ENCODE assay signal across 8 mouse cellular contexts in the genomic region with DNA sequence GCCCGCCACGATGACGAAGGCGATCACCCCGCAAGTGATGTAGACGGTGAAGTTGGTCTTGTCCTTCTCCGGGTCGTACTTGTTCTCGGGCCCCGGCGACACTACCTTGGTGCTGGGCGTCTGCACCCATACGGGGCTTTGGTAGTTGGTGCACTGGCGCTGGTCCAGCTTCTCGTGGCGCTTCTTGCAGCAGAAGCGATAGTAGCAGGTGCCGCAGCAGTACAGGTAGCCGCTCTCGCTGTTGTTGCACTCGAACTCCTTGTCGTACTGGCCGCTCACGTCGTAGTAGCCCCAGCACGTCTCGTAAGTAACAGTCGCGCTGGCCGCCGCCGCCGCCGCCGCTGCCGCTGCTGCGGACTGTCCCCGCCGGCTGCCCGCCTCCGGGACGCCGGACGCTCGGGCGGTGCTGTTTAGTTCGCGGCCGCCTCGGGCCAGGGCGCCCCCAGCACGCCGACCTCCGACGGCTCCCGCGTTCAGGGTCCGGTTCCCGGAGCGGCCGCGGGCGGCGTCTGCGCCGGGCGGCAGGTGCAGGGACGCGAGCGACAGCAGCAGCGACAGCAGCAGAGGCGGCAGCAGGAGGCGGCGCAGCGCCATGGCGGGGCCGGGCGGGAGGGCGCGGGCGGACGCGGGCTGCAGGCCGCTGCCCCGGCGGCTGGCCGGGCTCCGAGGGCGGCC. TPM values are rescaled to one million over a fixed set of nuclear protein-coding genes. Genes with fewer than 3 reads are reported as not detected.
DNase-seq lines count a peak whose midpoint lies in the region; ATAC-seq and TF ChIP-seq lines count a peak whose summit lies in the region.

A gene (minus strand): TSS at position 594 of the 675 bp plus-strand sequence.

- TF ChIP-seq CTCF in heart, adult 2 months (IDR thresholded peaks at IDR 0.05), result no peak

- H3K79me2 ChIP-seq in heart, adult 2 months (replicated peaks; ENCODE audit: control insufficient read depth, insufficient read depth, low read length), result no peaks in the 10 kb centered on the region

- H3K27me3 ChIP-seq in heart, adult 2 months (ENCODE audit: control insufficient read depth, insufficient read depth, low read length), result peaks cover 15% of the 10 kb centered on the region
- peaks cover 41% of the 10 kb centered on the region for H3K27me3 ChIP-seq in forebrain, embryonic 11.5 days (ENCODE audit: control insufficient read depth, insufficient read depth, low read length)
- peaks cover 78% of the 10 kb centered on the region for H3K27me3 ChIP-seq in kidney, embryonic 16.5 days (ENCODE audit: insufficient read depth, low read length)
- peaks cover 79% of the 10 kb centered on the region for H3K27me3 ChIP-seq in liver, embryonic 15.5 days
- peaks cover 27% of the 10 kb centered on the region for H3K27me3 ChIP-seq in stomach, embryonic 14.5 days (ENCODE audit: control insufficient read depth, insufficient read depth, low read length)

- no peaks in the 10 kb centered on the region for H3K9me3 ChIP-seq in forebrain, embryonic 11.5 days (ENCODE audit: control insufficient read depth, low read length)
- no peaks in the 10 kb centered on the region for H3K9me3 ChIP-seq in kidney, embryonic 16.5 days (ENCODE audit: low read length)
- H3K9me3 ChIP-seq in liver, embryonic 15.5 days (replicated peaks), result no peaks in the 10 kb centered on the region
- no peaks in the 10 kb centered on the region for H3K9me3 ChIP-seq in stomach, embryonic 14.5 days (ENCODE audit: control insufficient read depth, low read depth, low read length)

- H3K4me3 ChIP-seq in heart, adult 2 months, result peak within 1 kb of the TSS; percentile 38
- peak within 1 kb of the TSS; percentile 59 for H3K4me3 ChIP-seq in forebrain, embryonic 11.5 days (ENCODE audit: low read depth, low read length)
- peak within 1 kb of the TSS; percentile 56 for H3K4me3 ChIP-seq in kidney, embryonic 16.5 days (ENCODE audit: low read length)
- H3K4me3 ChIP-seq in liver, embryonic 15.5 days (replicated peaks), result peak within 1 kb of the TSS; percentile 35
- H3K4me3 ChIP-seq in stomach, embryonic 14.5 days (ENCODE audit: low read depth, low read length), result peak within 1 kb of the TSS; percentile 51

- TF ChIP-seq POLR2A in heart, adult 2 months (IDR thresholded peaks at IDR 0.05; ENCODE audit: insufficient read depth, low read depth, low read length), result no peak

- peak within 1 kb of the TSS; percentile 56 for H3K9ac ChIP-seq in heart, adult 2 months (ENCODE audit: low read depth, low read length)
- peak within 1 kb of the TSS; percentile 55 for H3K9ac ChIP-seq in forebrain, embryonic 11.5 days (ENCODE audit: low read length)
- H3K9ac ChIP-seq in kidney, embryonic 16.5 days (replicated peaks; ENCODE audit: low read length), result 0 out of 2 replicates have a peak within 1 kb of the TSS, but pooled peaks have one; percentile 41
- H3K9ac ChIP-seq in liver, embryonic 15.5 days, result no peak within 1 kb of the TSS
- H3K9ac ChIP-seq in stomach, embryonic 14.5 days (replicated peaks; ENCODE audit: low read depth, low read length), result no peak within 1 kb of the TSS; the same call in 1 of the 2 replicates

- no peak for TF ChIP-seq EP300 in heart, adult 2 months (IDR thresholded peaks at IDR 0.05; ENCODE audit: insufficient read depth, low read depth, low read length)

- WGBS in heart, adult 2 months, result 2% methylated on average over 89 of the region's 89 CpGs
- under 1% methylated on average over 66 of the region's 89 CpGs for WGBS in forebrain, embryonic 11.5 days
- WGBS in kidney, embryonic 16.5 days, result 1% methylated on average over 74 of the region's 89 CpGs
- 3% methylated on average over 79 of the region's 89 CpGs for WGBS in liver, embryonic 15.5 days (ENCODE audit: insufficient replicate concordance)
- under 1% methylated on average over 72 of the region's 89 CpGs for WGBS in stomach, embryonic 14.5 days

- no peaks in the 10 kb centered on the region for H3K4me1 ChIP-seq in heart, adult 2 months (ENCODE audit: control insufficient read depth, insufficient read depth, low read length)
- peaks cover 4% of the 10 kb centered on the region; the same call in 1 of the 2 replicates for H3K4me1 ChIP-seq in forebrain, embryonic 11.5 days (replicated peaks; ENCODE audit: control insufficient read depth, insufficient read depth, low read length)
- peaks cover 12% of the 10 kb centered on the region; the same call in 1 of the 2 replicates for H3K4me1 ChIP-seq in kidney, embryonic 16.5 days (ENCODE audit: insufficient read depth, low read length)
- no peaks in the 10 kb centered on the region for H3K4me1 ChIP-seq in liver, embryonic 15.5 days (replicated peaks)
- peaks cover 3% of the 10 kb centered on the region; the same call in 1 of the 2 replicates for H3K4me1 ChIP-seq in stomach, embryonic 14.5 days (ENCODE audit: control insufficient read depth, insufficient read depth, low read length)

- H3K4me2 ChIP-seq in forebrain, embryonic 11.5 days (ENCODE audit: low read depth, low read length, severe bottlenecking), result peak within 1 kb of the TSS; percentile 90
- H3K4me2 ChIP-seq in kidney, embryonic 16.5 days (replicated peaks; ENCODE audit: low read depth, low read length), result peak within 1 kb of the TSS; percentile 97
- H3K4me2 ChIP-seq in liver, embryonic 15.5 days, result peak within 1 kb of the TSS; percentile 54
- H3K4me2 ChIP-seq in stomach, embryonic 14.5 days (replicated peaks; ENCODE audit: low read depth, low read length), result peak within 1 kb of the TSS; percentile 97

- H3K36me3 ChIP-seq in heart, adult 2 months (ENCODE audit: control insufficient read depth, insufficient read depth, low read length), result no peaks in the 10 kb centered on the region
- H3K36me3 ChIP-seq in forebrain, embryonic 11.5 days (ENCODE audit: control insufficient read depth, insufficient read depth, low read length), result no peaks in the 10 kb centered on the region
- H3K36me3 ChIP-seq in kidney, embryonic 16.5 days (ENCODE audit: insufficient read depth, low read length), result no peaks in the 10 kb centered on the region
- H3K36me3 ChIP-seq in liver, embryonic 15.5 days (replicated peaks), result no peaks in the 10 kb centered on the region
- H3K36me3 ChIP-seq in stomach, embryonic 14.5 days (ENCODE audit: control insufficient read depth, insufficient read depth, low read length), result no peaks in the 10 kb centered on the region

- DNase-seq in heart, adult 2 months, result no peak
- DNase-seq in heart, postnatal 25 days (ENCODE audit: low spot score), result no peak
- peak; percentile 25 for DNase-seq in Muller cell, postnatal 12 days (ENCODE audit: inconsistent ontology term)
- DNase-seq in forebrain, embryonic 11.5 days (ENCODE audit: low spot score), result peak; percentile 77
- no peak for DNase-seq in cerebellum, adult 8-10 months

- peak; percentile 73 for ATAC-seq in forebrain, embryonic 11.5 days (replicated peaks; ENCODE audit: low FRiP score)
- peak; percentile 24; the same call in 1 of the 2 replicates for ATAC-seq in kidney, embryonic 16.5 days (ENCODE audit: low FRiP score, low TSS enrichment)
- no peak for ATAC-seq in liver, embryonic 15.5 days (ENCODE audit: insufficient read depth)
- ATAC-seq in stomach, embryonic 14.5 days (ENCODE audit: insufficient number of reproducible peaks, insufficient read depth, low FRiP score, low read depth), result peak; percentile 51; the same call in 1 of the 2 replicates

- intact Hi-C loops in heart, adult 2 months (cut with DNase I), result no loop called here
- intact Hi-C loops in heart, postnatal 25 days (cut with DNase I), result no loop called here

- no peak within 1 kb of the TSS for H3K27ac ChIP-seq in heart, adult 2 months
- no peak within 1 kb of the TSS for H3K27ac ChIP-seq in forebrain, embryonic 11.5 days (ENCODE audit: low read depth, low read length)
- no peak within 1 kb of the TSS for H3K27ac ChIP-seq in kidney, embryonic 16.5 days (ENCODE audit: low read length)
- no peak within 1 kb of the TSS for H3K27ac ChIP-seq in liver, embryonic 15.5 days (replicated peaks)
- H3K27ac ChIP-seq in stomach, embryonic 14.5 days (ENCODE audit: low read length), result no peak within 1 kb of the TSS

RNA-seq across cellular contexts. Expression of the gene that starts here (rescaled TPM):
- under 1 TPM; 0.31 to 0.66 TPM for total RNA-seq in heart, adult 2 months (2021)
- 0.26 and 0.27 TPM in 2 replicates for polyA plus RNA-seq in heart, adult 2 months (2012; rRNA removed)
- under 1 TPM; 0.21 to 0.45 TPM for total RNA-seq in heart, postnatal 25 days (2021)
- polyA plus RNA-seq in forebrain, embryonic 11.5 days (2014; fragmentation: Nextera tagmentation; extraction: Ambion mirVana), result 0.40 and 0.56 TPM in 2 replicates
- 0.26 and 0.85 TPM in 2 replicates for polyA plus RNA-seq in kidney, embryonic 16.5 days (2015; fragmentation: Nextera tagmentation; extraction: Ambion mirVana)
- polyA plus RNA-seq in liver, embryonic 15.5 days (2015; fragmentation: Nextera tagmentation; extraction: Ambion mirVana), result not detected in 2 replicates
- polyA plus RNA-seq in stomach, embryonic 14.5 days (2014; fragmentation: Nextera tagmentation; extraction: Ambion mirVana), result 0.52 and 0.80 TPM in 2 replicates

Comparison
In these comparisons a context has a peak if more than half of its experiments do, and no peak if none do; other contexts are left out.
1. Peak in DNase-seq, ATAC-seq, H3K4me3 ChIP-seq, H3K9ac ChIP-seq and H3K4me2 ChIP-seq in forebrain, embryonic 11.5 days; RNA of the gene not detected or under 1 TPM.
2. Peak in ATAC-seq, H3K4me3 ChIP-seq, H3K9ac ChIP-seq and H3K4me2 ChIP-seq in kidney, embryonic 16.5 days; RNA of the gene not detected or under 1 TPM.
3. Peak in ATAC-seq, H3K4me3 ChIP-seq and H3K4me2 ChIP-seq in stomach, embryonic 14.5 days; RNA of the gene not detected or under 1 TPM.